Mouse (Mus musculus) olfactory bulb, adult 2 months (tissue): ENCODE measurements around the gene Ptprn2.

Experiments used
- CTCF ChIP-seq: fragments of 200-500 bp; IDR thresholded peaks from 2 replicates; pipeline ENCODE4 v1.5.1; 2012; ENCODE audit warnings: low read depth, mild to moderate bottlenecking, low read length, moderate library complexity; ENCODE audit not compliant: insufficient read depth
- POLR2A ChIP-seq: fragments of 200-500 bp; IDR thresholded peaks from 2 replicates; pipeline ENCODE4 v1.6.1; 2012; ENCODE audit warnings: mild to moderate bottlenecking, low read depth, low read length, moderate library complexity; ENCODE audit not compliant: insufficient read depth

DNA sequence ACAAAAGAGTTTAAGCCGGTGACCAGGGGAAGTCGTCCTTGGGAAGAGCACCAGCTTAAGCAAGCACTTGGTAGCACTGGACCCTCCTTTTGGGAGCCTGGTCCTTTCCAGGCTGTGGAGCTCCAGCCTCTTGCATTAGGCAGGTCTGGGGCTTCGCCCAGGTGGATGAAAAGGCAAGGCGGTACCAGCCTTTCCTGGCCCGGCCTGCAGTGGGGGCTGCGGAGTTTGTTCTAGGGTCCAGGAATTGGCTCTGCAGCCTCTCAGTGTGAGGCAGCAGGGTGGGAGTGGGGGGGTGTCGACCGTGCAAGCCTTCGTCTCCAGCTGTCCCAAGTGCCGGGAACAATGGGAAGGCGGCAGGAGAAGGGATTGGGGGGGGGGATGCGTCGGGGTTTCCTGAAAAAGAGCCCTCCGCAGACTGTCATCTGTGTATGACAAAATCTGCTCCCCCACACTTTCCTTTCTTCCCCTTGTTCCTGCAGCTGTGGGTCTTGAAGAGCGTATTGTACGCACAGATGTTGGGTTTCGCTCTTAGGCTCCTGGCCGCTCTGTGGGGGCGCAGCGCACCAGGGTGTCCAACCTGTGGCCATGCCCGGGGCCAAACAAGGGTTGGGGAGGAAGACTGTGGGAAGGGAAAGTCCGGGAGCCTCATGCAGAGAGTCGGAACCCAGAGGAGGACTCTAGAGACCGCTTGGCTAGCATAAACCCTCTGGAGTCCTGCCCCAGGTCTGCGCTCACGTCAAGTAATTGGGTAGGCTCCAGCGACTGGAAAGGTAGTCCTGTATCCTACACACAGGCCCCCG, 667.0 kb downstream of the Ptprn2 start:
- no peak for TF ChIP-seq POLR2A
- TF ChIP-seq CTCF: no peak
